ENCODE assay signal across 8 mouse cellular contexts in the genomic region with DNA sequence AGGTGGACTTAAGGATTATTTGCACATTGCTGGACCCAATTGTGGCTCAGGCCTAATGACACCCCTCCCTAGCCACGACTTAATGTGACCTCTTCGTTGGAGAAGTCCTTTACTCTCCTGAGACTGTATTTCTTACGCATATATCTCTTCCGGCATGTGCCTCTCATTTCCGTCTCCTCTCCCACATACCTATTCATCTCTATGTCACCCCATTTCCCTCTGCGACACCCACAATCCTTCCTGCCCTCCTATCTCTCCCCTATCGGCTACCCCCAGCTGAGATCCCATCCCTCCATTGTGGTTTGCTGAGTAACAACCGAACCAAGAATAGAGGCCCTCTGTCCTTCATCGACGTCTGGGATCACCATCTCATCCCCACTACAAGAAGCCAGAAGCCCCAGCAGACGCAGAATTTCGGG. TPM values are rescaled to one million over a fixed set of nuclear protein-coding genes. Genes with fewer than 3 reads are reported as not detected.
A peak's percentile ranks its signal among the peaks of the same experiment; 100 is the strongest.
DNase-seq lines count a peak whose midpoint lies in the region; ATAC-seq and TF ChIP-seq lines count a peak whose summit lies in the region.

No protein-coding gene starts in this region.

- H3K36me3 ChIP-seq in erythroblast, embryonic 14.5 days (ENCODE audit: control insufficient read depth): peaks cover 54% of the 10 kb centered on the region
- peaks cover 4% of the 10 kb centered on the region; the same call in 1 of the 2 replicates for H3K36me3 ChIP-seq in E14TG2a.4 (ENCODE audit: insufficient read depth, low read length)
- peaks cover 8% of the 10 kb centered on the region; the same call in 1 of the 2 replicates for H3K36me3 ChIP-seq in heart, postnatal 0 days (replicated peaks; ENCODE audit: control insufficient read depth, insufficient read depth, low read length)
- peaks cover 30% of the 10 kb centered on the region for H3K36me3 ChIP-seq in macrophage (ENCODE audit: inconsistent target)

- ATAC-seq in erythroblast, adult 5-6 weeks (replicated peaks; ENCODE audit: low FRiP score, poor library complexity, severe bottlenecking): no peak
- peak; percentile 2; the same call in 1 of the 2 replicates for ATAC-seq in heart, postnatal 0 days (ENCODE audit: insufficient read depth, low read depth)

- H3K79me2 ChIP-seq in macrophage (ENCODE audit: inconsistent target): peaks cover 85% of the 10 kb centered on the region

- WGBS in heart, postnatal 0 days: 8% methylated on average over 12 of the region's 12 CpGs
- 0% methylated on average over 12 of the region's 12 CpGs for WGBS in macrophage (ENCODE audit: missing documents)

- H3K9me3 ChIP-seq in erythroblast, embryonic 14.5 days (ENCODE audit: control insufficient read depth, low read length): no peaks in the 10 kb centered on the region
- peaks cover 5% of the 10 kb centered on the region for H3K9me3 ChIP-seq in E14TG2a.4 (ENCODE audit: low read length)
- no peaks in the 10 kb centered on the region for H3K9me3 ChIP-seq in heart, postnatal 0 days (replicated peaks; ENCODE audit: control insufficient read depth, low read length)

- peak overlapping the region; percentile 84 for H3K4me3 ChIP-seq in erythroblast, embryonic 14.5 days (replicated peaks)
- H3K4me3 ChIP-seq in E14TG2a.4 (replicated peaks; ENCODE audit: low read length) (peak overlapping the region; percentile 83), macrophage (ENCODE audit: inconsistent target) (peak overlapping the region; percentile 50)
- H3K4me3 ChIP-seq in heart, postnatal 0 days (ENCODE audit: low read depth, low read length): peak overlapping the region; percentile 84

- peak; percentile 3; the same call in 1 of the 2 replicates for TF ChIP-seq EP300 in heart, postnatal 0 days (IDR thresholded peaks at IDR 0.05; ENCODE audit: low read depth)

- H3K4me2 ChIP-seq in heart, postnatal 0 days (ENCODE audit: low read depth, low read length): peak overlapping the region; percentile 79

- peak overlapping the region; percentile 87 for H3K27ac ChIP-seq in heart, postnatal 0 days (ENCODE audit: low read depth)
- H3K27ac ChIP-seq in macrophage: peak overlapping the region; percentile 60

- TF ChIP-seq CTCF in E14TG2a.4 (conservative IDR thresholded peaks at IDR 0.05; ENCODE audit: low read length): no peak
- TF ChIP-seq CTCF in heart, postnatal 0 days (IDR thresholded peaks at IDR 0.05; ENCODE audit: low read depth): no peak

- peak; percentile 37 for DNase-seq in heart, postnatal 0 days (ENCODE audit: low spot score)
- no peak for DNase-seq in cerebellum, adult 9-11 months
- DNase-seq in urinary bladder, postnatal 36 days (ENCODE audit: low spot score in 2 of 2): no peak
- DNase-seq in kidney, postnatal 10 days: no peak

- no peaks in the 10 kb centered on the region; the same call in 1 of the 2 replicates for H3K27me3 ChIP-seq in erythroblast, embryonic 14.5 days (ENCODE audit: control insufficient read depth)
- peaks cover 72% of the 10 kb centered on the region for H3K27me3 ChIP-seq in E14TG2a.4 (ENCODE audit: insufficient read depth, low read length)
- H3K27me3 ChIP-seq in heart, postnatal 0 days (ENCODE audit: control insufficient read depth, insufficient read depth, low read length): no peaks in the 10 kb centered on the region

- 0 out of 2 replicates have a peak overlapping the region, but pooled peaks have one; percentile 71 for H3K9ac ChIP-seq in heart, postnatal 0 days (replicated peaks; ENCODE audit: low read depth, low read length)

- H3K4me1 ChIP-seq in erythroblast, embryonic 14.5 days (ENCODE audit: control insufficient read depth): peaks cover 74% of the 10 kb centered on the region
- peaks cover 51% of the 10 kb centered on the region for H3K4me1 ChIP-seq in E14TG2a.4 (replicated peaks; ENCODE audit: low read depth, low read length)
- peaks cover 4% of the 10 kb centered on the region; the same call in 1 of the 2 replicates for H3K4me1 ChIP-seq in heart, postnatal 0 days (ENCODE audit: control insufficient read depth, insufficient read depth)

RNA-seq across cellular contexts. Expression of a gene that starts 2.8 kb away (rescaled TPM):
- 21.9 and 23.6 TPM in 2 replicates for polyA plus RNA-seq in erythroblast, embryonic 14.5 days (2012)
- total RNA-seq in erythroblast, adult 5-6 weeks (2015; ENCODE audit: low replicate concordance): 64.9 and 68.1 TPM in 2 replicates
- 11.2 and 12.0 TPM in 2 replicates for total RNA-seq in erythroblast, adult 5-6 weeks (2017; ENCODE audit: low replicate concordance)
- 10.4 and 10.7 TPM in 2 replicates for total RNA-seq in heart, postnatal 0 days (2014; rRNA removed; ENCODE audit: low replicate concordance)
- polyA plus RNA-seq in heart, postnatal 0 days (2015; fragmentation: Nextera tagmentation; extraction: Ambion mirVana): 2.6 TPM in 2 replicates
- total RNA-seq in macrophage (2018; cell fraction: chromatin; rRNA removed): 100 to 1,000 TPM; 119 to 524 (median 241) TPM
- 100 to 1,000 TPM; 316 to 653 (median 465) TPM for total RNA-seq in macrophage (2018; cell fraction: cytosol; rRNA removed)
- 100 to 1,000 TPM; 187 to 584 (median 334) TPM for total RNA-seq in macrophage (2018; cell fraction: nucleus; rRNA removed)
- polyA plus RNA-seq in macrophage (2018): 329 to 471 TPM (median 343 TPM) in 3 replicates

RNA-seq across cellular contexts. Expression of a gene that starts 9.0 kb away (rescaled TPM):
- 4.8 and 8.3 TPM in 2 replicates for polyA plus RNA-seq in erythroblast, embryonic 14.5 days (2012)
- total RNA-seq in erythroblast, adult 5-6 weeks (2015; ENCODE audit: low replicate concordance): 7.5 and 8.1 TPM in 2 replicates
- 0.60 and 5.6 TPM in 2 replicates for total RNA-seq in erythroblast, adult 5-6 weeks (2017; ENCODE audit: low replicate concordance)
- 5.0 and 11.4 TPM in 2 replicates for total RNA-seq in heart, postnatal 0 days (2014; rRNA removed; ENCODE audit: low replicate concordance)
- 26.5 and 26.7 TPM in 2 replicates for polyA plus RNA-seq in heart, postnatal 0 days (2015; fragmentation: Nextera tagmentation; extraction: Ambion mirVana)
- 10 to 100 TPM in 19 of 26 experiments, 1 to 10 TPM in 7; 5.0 to 21.3 (median 11.6) TPM for total RNA-seq in macrophage (2018; cell fraction: chromatin; rRNA removed)
- total RNA-seq in macrophage (2018; cell fraction: cytosol; rRNA removed): 10 to 100 TPM in 25 of 26 experiments, 1 to 10 TPM in 1; 9.7 to 17.8 (median 14.2) TPM
- 10 to 100 TPM in 15 of 26 experiments, 1 to 10 TPM in 11; 4.5 to 20.0 (median 11.0) TPM for total RNA-seq in macrophage (2018; cell fraction: nucleus; rRNA removed)
- polyA plus RNA-seq in macrophage (2018): 6.8 to 17.7 TPM (median 9.7 TPM) in 3 replicates

RNA-seq across cellular contexts. Expression of a gene that starts 14.6 kb away (rescaled TPM):
- polyA plus RNA-seq in erythroblast, embryonic 14.5 days (2012): 0.01 and 0.11 TPM in 2 replicates
- total RNA-seq in erythroblast, adult 5-6 weeks (2015; ENCODE audit: low replicate concordance): 0.96 TPM in 1 of 2 replicates, not detected in the other
- 0.09 TPM in 1 of 2 replicates, not detected in the other for total RNA-seq in erythroblast, adult 5-6 weeks (2017; ENCODE audit: low replicate concordance)
- not detected in 2 replicates for total RNA-seq in heart, postnatal 0 days (2014; rRNA removed; ENCODE audit: low replicate concordance)
- 0.77 and 1.2 TPM in 2 replicates for polyA plus RNA-seq in heart, postnatal 0 days (2015; fragmentation: Nextera tagmentation; extraction: Ambion mirVana)
- total RNA-seq in macrophage (2018; cell fraction: chromatin; rRNA removed): 1 to 10 TPM in 21 of 26 experiments, under 1 TPM in 3, not detected in 2; 0.51 to 5.9 (median 2.9) TPM
- 1 to 10 TPM in 10 of 26 experiments, under 1 TPM in 14, not detected in 2; 0.19 to 2.0 (median 0.92) TPM for total RNA-seq in macrophage (2018; cell fraction: cytosol; rRNA removed)
- total RNA-seq in macrophage (2018; cell fraction: nucleus; rRNA removed): 1 to 10 TPM in 18 of 26 experiments, under 1 TPM in 6, not detected in 2; 0.56 to 3.5 (median 1.9) TPM
- polyA plus RNA-seq in macrophage (2018): 0.25 to 0.59 TPM (median 0.32 TPM) in 3 replicates

RNA-seq across cellular contexts. Expression of a gene that starts 29.3 kb away (rescaled TPM):
- 8.8 and 9.3 TPM in 2 replicates for polyA plus RNA-seq in erythroblast, embryonic 14.5 days (2012)
- total RNA-seq in erythroblast, adult 5-6 weeks (2015; ENCODE audit: low replicate concordance): 19.0 and 22.3 TPM in 2 replicates
- 14.7 and 17.7 TPM in 2 replicates for total RNA-seq in erythroblast, adult 5-6 weeks (2017; ENCODE audit: low replicate concordance)
- total RNA-seq in heart, postnatal 0 days (2014; rRNA removed; ENCODE audit: low replicate concordance): 11.6 and 31.6 TPM in 2 replicates
- polyA plus RNA-seq in heart, postnatal 0 days (2015; fragmentation: Nextera tagmentation; extraction: Ambion mirVana): 13.3 and 14.7 TPM in 2 replicates
- total RNA-seq in macrophage (2018; cell fraction: chromatin; rRNA removed): 100 to 1,000 TPM in 1 of 26 experiments, 10 to 100 TPM in 25; 24.7 to 122 (median 61.4) TPM
- 10 to 100 TPM; 20.2 to 48.3 (median 37.1) TPM for total RNA-seq in macrophage (2018; cell fraction: cytosol; rRNA removed)
- 10 to 100 TPM; 25.6 to 91.8 (median 48.4) TPM for total RNA-seq in macrophage (2018; cell fraction: nucleus; rRNA removed)
- polyA plus RNA-seq in macrophage (2018): 21.9 to 33.1 TPM (median 32.9 TPM) in 3 replicates

RNA-seq across cellular contexts. Expression of a gene that starts 30.6 kb away (rescaled TPM):
- polyA plus RNA-seq in erythroblast, embryonic 14.5 days (2012): 11.8 and 15.6 TPM in 2 replicates
- 5.4 and 13.8 TPM in 2 replicates for total RNA-seq in erythroblast, adult 5-6 weeks (2015; ENCODE audit: low replicate concordance)
- total RNA-seq in erythroblast, adult 5-6 weeks (2017; ENCODE audit: low replicate concordance): 3.6 and 10.1 TPM in 2 replicates
- total RNA-seq in heart, postnatal 0 days (2014; rRNA removed; ENCODE audit: low replicate concordance): 20.1 and 20.3 TPM in 2 replicates
- 27.7 and 28.2 TPM in 2 replicates for polyA plus RNA-seq in heart, postnatal 0 days (2015; fragmentation: Nextera tagmentation; extraction: Ambion mirVana)
- 10 to 100 TPM in 16 of 26 experiments, 1 to 10 TPM in 9, under 1 TPM in 1; 0.49 to 33.8 (median 13.9) TPM for total RNA-seq in macrophage (2018; cell fraction: chromatin; rRNA removed)
- 10 to 100 TPM; 16.3 to 28.0 (median 22.7) TPM for total RNA-seq in macrophage (2018; cell fraction: cytosol; rRNA removed)
- 10 to 100 TPM in 19 of 26 experiments, 1 to 10 TPM in 7; 3.7 to 49.0 (median 13.1) TPM for total RNA-seq in macrophage (2018; cell fraction: nucleus; rRNA removed)
- polyA plus RNA-seq in macrophage (2018): 8.2 to 37.9 TPM (median 20.7 TPM) in 3 replicates

Comparison
In these comparisons a context has a peak if more than half of its experiments do, and no peak if none do; other contexts are left out.
1. RNA of a gene that starts 2.8 kb away (polyA plus RNA-seq): 329 to 471 TPM in macrophage; 21.9 to 23.6 TPM in erythroblast, embryonic 14.5 days and 2.6 TPM in heart, postnatal 0 days; every median in the first group is over 10 times any median in the second.
2. Peak in every context shown above with its lines, with median percentiles within 50 percentile points of each other: H3K4me3 ChIP-seq.